Mouse (Mus musculus) spleen, postnatal 14 days (tissue): ENCODE data around the gene Ubl4b.
A peak's percentile ranks its signal among the peaks of the same experiment; 100 is the strongest.

Experiments
- DNase-seq, 2 experiments: peaks; one replicate each; pipeline ENCODE4 v3.0.0; 2021 to 2022; ENCODE audit warnings: low spot score in 2 of 2

Ubl4b gene

GRCm38 (mm10) chr3:107568721-107569120 is 13.8 kb upstream of the Ubl4b start:
- DNase-seq = no peak

- no peak for DNase-seq
Measured at GRCm38 (mm10) chr3:107567766-107568165, 12.9 kb upstream of the Ubl4b start.

- no peak for DNase-seq
Measured at GRCm38 (mm10) chr3:107565331-107565730, 10.5 kb upstream of the Ubl4b start.

- no peak for DNase-seq
Measured at GRCm38 (mm10) chr3:107563880-107564279, 9.0 kb upstream of the Ubl4b start.

- no peak for DNase-seq
Measured at GRCm38 (mm10) chr3:107562591-107562990, 7.7 kb upstream of the Ubl4b start.

- no peak for DNase-seq
Measured at GRCm38 (mm10) chr3:107562104-107562503, 7.2 kb upstream of the Ubl4b start.

- peak in 1 of 2 experiments; percentile 13 for DNase-seq
Measured at GRCm38 (mm10) chr3:107559183-107559582, 4.3 kb upstream of the Ubl4b start.

GRCm38 (mm10) chr3:107558740-107559139 is 3.9 kb upstream of the Ubl4b start:
- no peak for DNase-seq

- DNase-seq = peak in 1 of 2 experiments; percentile 21
Measured at GRCm38 (mm10) chr3:107550409-107551049, 4.3 kb downstream of the Ubl4b start.

GRCm38 (mm10) chr3:107546956-107547355 is 7.9 kb downstream of the Ubl4b start:
- no peak for DNase-seq

GRCm38 (mm10) chr3:107545716-107546412 is 9.0 kb downstream of the Ubl4b start:
- DNase-seq = no peak

- DNase-seq = no peak
Measured at GRCm38 (mm10) chr3:107545278-107545677, 9.6 kb downstream of the Ubl4b start.

- no peak for DNase-seq
Measured at GRCm38 (mm10) chr3:107543158-107544080, 11.5 kb downstream of the Ubl4b start.

GRCm38 (mm10) chr3:107542584-107542983 is 12.3 kb downstream of the Ubl4b start:
- DNase-seq = no peak

GRCm38 (mm10) chr3:107537504-107537889 is 17.4 kb downstream of the Ubl4b start:
- no peak for DNase-seq

GRCm38 (mm10) chr3:107536810-107537503 is 17.9 kb downstream of the Ubl4b start:
- DNase-seq = no peak

- DNase-seq = no peak
Measured at GRCm38 (mm10) chr3:107534951-107535350, 19.9 kb downstream of the Ubl4b start.

GRCm38 (mm10) chr3:107533532-107533931 is 21.3 kb downstream of the Ubl4b start:
- DNase-seq = no peak

GRCm38 (mm10) chr3:107530581-107530980 is 24.3 kb downstream of the Ubl4b start:
- DNase-seq = no peak

- DNase-seq = no peak
Measured at GRCm38 (mm10) chr3:107529182-107529581, 25.7 kb downstream of the Ubl4b start.

GRCm38 (mm10) chr3:107528401-107529118 is 26.3 kb downstream of the Ubl4b start:
- no peak for DNase-seq
